Mouse (Mus musculus) splenic B cell, adult 2 months (primary cell): ENCODE measurements around the gene Zc3hav1.
A peak's percentile ranks its signal among the peaks of the same experiment; 100 is the strongest.
"Not testable (repeated sequence)": the region's sequence is repeated elsewhere in the genome, so short reads cannot be mapped to it uniquely, and the experiment has no call there.

Source experiments
- DNase-seq: peaks from one replicate; pipeline ENCODE4 v3.0.0-alpha.2; 2011; ENCODE audit warnings: low read depth, low spot score
- H3K27me3 ChIP-seq: 2 replicates; pipeline ENCODE4 v1.6.1; 2012; ENCODE audit warnings: mild to moderate bottlenecking, low read length, moderate library complexity, mixed read lengths; ENCODE audit not compliant: control insufficient read depth, poor library complexity, insufficient read depth, severe bottlenecking
- H3K36me3 ChIP-seq: 2 replicates; pipeline ENCODE4 v1.6.1; 2012; ENCODE audit warnings: mild to moderate bottlenecking, low read length, moderate library complexity, mixed read lengths; ENCODE audit not compliant: control insufficient read depth, poor library complexity, insufficient read depth, severe bottlenecking

Gene Zc3hav1

GRCm38 (mm10) chr6:38353811-38354722, at the start of gene Zc3hav1:
TSS of gene Zc3hav1 (minus strand) at chr6:38354603.
- H3K27me3 ChIP-seq = no peaks in the 10 kb centered on the region
- 0 out of 2 replicates have a peak, but pooled peaks cover 2% of the 10 kb centered on the region for H3K36me3 ChIP-seq
- peak; percentile 95 for DNase-seq

GRCm38 (mm10) chr6:38389671-38390070, 35.3 kb upstream of the Zc3hav1 start:
- Histone ChIP-seq H3K36me3 (no peaks in the 10 kb centered on the region), H3K27me3 (no peaks in the 10 kb centered on the region)
- DNase-seq = peak; percentile 79

GRCm38 (mm10) chr6:38381129-38381771, 26.8 kb upstream of the Zc3hav1 start, which contains the start of gene Ttc26:
TSS of gene Ttc26 (plus strand) at chr6:38381469.
- Histone ChIP-seq H3K36me3 (no peaks in the 10 kb centered on the region), H3K27me3 (no peaks in the 10 kb centered on the region; the same call in 1 of the 2 replicates)
- peak; percentile 91 for DNase-seq

GRCm38 (mm10) chr6:38380764-38381128, 26.3 kb upstream of the Zc3hav1 start:
- H3K27me3 ChIP-seq = no peaks in the 10 kb centered on the region; the same call in 1 of the 2 replicates
- no peaks in the 10 kb centered on the region for H3K36me3 ChIP-seq
- no peak for DNase-seq

- no peaks in the 10 kb centered on the region for H3K36me3 ChIP-seq
- no peak for DNase-seq
- no peaks in the 10 kb centered on the region; the same call in none of the 2 replicates for H3K27me3 ChIP-seq
Observed at GRCm38 (mm10) chr6:38374271-38374670, 19.9 kb upstream of the Zc3hav1 start.

- no peak for DNase-seq
- Histone ChIP-seq H3K27me3 (no peaks in the 10 kb centered on the region), H3K36me3 (no peaks in the 10 kb centered on the region)
Observed at GRCm38 (mm10) chr6:38369945-38370344, 15.5 kb upstream of the Zc3hav1 start.

GRCm38 (mm10) chr6:38364121-38364520, 9.7 kb upstream of the Zc3hav1 start:
- no peaks in the 10 kb centered on the region; the same call in 1 of the 2 replicates for H3K36me3 ChIP-seq
- DNase-seq = no peak
- H3K27me3 ChIP-seq = no peaks in the 10 kb centered on the region

- Histone ChIP-seq H3K36me3 (no peaks in the 10 kb centered on the region; the same call in 1 of the 2 replicates), H3K27me3 (no peaks in the 10 kb centered on the region)
- no peak for DNase-seq
Observed at GRCm38 (mm10) chr6:38363370-38363769, 9.0 kb upstream of the Zc3hav1 start.

GRCm38 (mm10) chr6:38361937-38362336, 7.5 kb upstream of the Zc3hav1 start:
- H3K36me3 ChIP-seq = no peaks in the 10 kb centered on the region; the same call in 1 of the 2 replicates
- no peaks in the 10 kb centered on the region for H3K27me3 ChIP-seq
- DNase-seq = no peak

DNA sequence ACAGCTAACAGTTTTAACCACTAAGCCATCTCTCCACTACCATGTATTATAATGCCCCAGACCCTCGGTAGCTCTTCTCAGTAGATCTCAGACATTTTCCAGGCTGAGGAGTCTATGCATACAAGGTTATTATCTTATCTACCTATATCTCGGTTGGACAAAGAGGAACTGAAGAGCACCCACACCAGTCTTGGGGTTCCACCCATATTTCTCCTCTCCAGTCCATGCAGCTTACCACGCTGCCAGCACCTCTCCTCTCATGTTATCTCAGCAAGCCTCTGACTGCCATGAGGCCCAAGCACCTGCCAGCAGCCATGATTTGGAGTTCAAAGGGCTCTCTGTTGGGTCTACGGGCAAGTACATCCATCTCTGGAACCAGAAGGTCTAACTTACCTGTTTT, 6.7 kb upstream of the Zc3hav1 start:
- Histone ChIP-seq H3K27me3 (no peaks in the 10 kb centered on the region), H3K36me3 (no peaks in the 10 kb centered on the region; the same call in 1 of the 2 replicates)
- no peak for DNase-seq

DNA sequence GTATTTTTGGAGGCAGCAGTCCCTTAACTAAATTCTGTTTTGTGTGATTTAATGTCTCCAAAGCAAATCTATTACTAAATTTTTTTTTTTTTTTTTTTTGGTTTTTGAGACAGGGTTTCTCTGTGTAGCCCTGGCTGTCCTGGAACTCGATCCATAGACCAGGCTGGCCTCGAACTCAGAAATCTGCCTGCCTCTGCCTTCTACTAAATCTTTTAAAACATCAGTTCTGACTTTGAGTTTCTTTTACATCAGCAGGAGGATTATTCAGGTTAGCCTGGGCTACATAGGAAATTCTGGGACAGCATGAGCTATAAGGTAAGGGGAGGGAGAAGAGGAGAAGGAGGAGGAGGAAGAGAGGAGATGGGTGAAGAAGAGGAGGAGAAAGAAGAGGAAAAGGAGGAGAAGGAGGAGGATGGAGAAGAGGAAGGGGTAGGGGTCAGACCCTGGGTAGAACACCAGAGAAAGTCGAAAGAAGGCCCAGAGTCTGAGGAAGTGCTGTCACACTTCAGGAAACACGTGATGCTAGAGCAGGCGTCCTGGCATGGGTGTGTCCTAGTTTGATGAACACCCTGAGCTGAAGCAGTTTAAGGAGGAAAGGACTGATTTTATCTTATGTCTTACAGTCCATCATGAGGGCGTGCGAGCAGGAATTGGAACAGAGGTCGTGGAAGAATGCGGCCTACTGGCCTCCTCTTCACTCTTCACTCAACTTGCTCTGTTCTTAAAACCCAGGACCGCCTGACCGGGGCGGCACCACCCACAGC, 5.5 kb upstream of the Zc3hav1 start:
- H3K36me3 ChIP-seq = no peaks in the 10 kb centered on the region; the same call in 1 of the 2 replicates
- peak; percentile 88 for DNase-seq
- H3K27me3 ChIP-seq = no peaks in the 10 kb centered on the region

GRCm38 (mm10) chr6:38359044-38359735, 4.8 kb upstream of the Zc3hav1 start:
- not testable (repeated sequence) for DNase-seq, H3K36me3 ChIP-seq, H3K27me3 ChIP-seq

- DNase-seq = no peak
- H3K27me3 ChIP-seq = no peaks in the 10 kb centered on the region
Observed at GRCm38 (mm10) chr6:38358253-38359027, 4.0 kb upstream of the Zc3hav1 start.

More at GRCm38 (mm10) chr6:38358253-38359027, 4.0 kb upstream of the Zc3hav1 start:
- H3K36me3 ChIP-seq = no peaks in the 10 kb centered on the region; the same call in 1 of the 2 replicates
